ENCODE assay signal across 13 mouse cellular contexts in genomic region chr2:153559613-153560152, GRCm38 (mm10). TPM values are rescaled to one million over a fixed set of nuclear protein-coding genes. Genes with fewer than 3 reads are reported as not detected.
A peak's percentile ranks its signal among the peaks of the same experiment; 100 is the strongest.
DNase-seq lines count a peak whose midpoint lies in the region; ATAC-seq lines count a peak whose summit lies in the region.
"Had no signal": no experiment of that assay in that cellular context is flagged by ENCODE, and none has a peak within 500 bp of the region (broad histone marks: within the 10 kb centered on the region; RNA-seq: fewer than 3 reads in every experiment).

No protein-coding gene starts in this region.

- no peak overlapping the region for H3K9ac ChIP-seq in heart, embryonic 14.5 days (ENCODE audit: low read length)
- H3K9ac ChIP-seq in neural tube, embryonic 13.5 days, result no peak overlapping the region
- no peak overlapping the region for H3K9ac ChIP-seq in neural tube, embryonic 15.5 days (replicated peaks)
- H3K9ac ChIP-seq: hindbrain, embryonic 12.5 days had no signal

- no peak overlapping the region for H3K4me2 ChIP-seq in heart, embryonic 14.5 days (ENCODE audit: low read length)
- no peak overlapping the region for H3K4me2 ChIP-seq in neural tube, embryonic 13.5 days
- no peak overlapping the region for H3K4me2 ChIP-seq in neural tube, embryonic 15.5 days

- H3K27me3 ChIP-seq in heart, embryonic 14.5 days (ENCODE audit: control insufficient read depth, insufficient read depth, low read length), result no peaks in the 10 kb centered on the region
- peaks cover 5% of the 10 kb centered on the region; the same call in 1 of the 2 replicates for H3K27me3 ChIP-seq in neural tube, embryonic 13.5 days
- no peaks in the 10 kb centered on the region for H3K27me3 ChIP-seq in neural tube, embryonic 15.5 days (replicated peaks)

- H3K79me2 ChIP-seq in macrophage (ENCODE audit: inconsistent target), result no peaks in the 10 kb centered on the region

- H3K27ac ChIP-seq in heart, embryonic 14.5 days (replicated peaks in 1 of 2; ENCODE audit: control insufficient read depth in 1 of 2, insufficient read depth in 1 of 2, low read depth in 2 of 2, low read length in 2 of 2), result peak overlapping the region; percentile 98 to 100; a peak in 3 of 4 replicates
- 0 out of 2 replicates have a peak overlapping the region, but pooled peaks have one; percentile 23 for H3K27ac ChIP-seq in neural tube, embryonic 13.5 days (replicated peaks)
- no peak overlapping the region for H3K27ac ChIP-seq in neural tube, embryonic 15.5 days (replicated peaks)
- H3K27ac ChIP-seq in macrophage, result peak overlapping the region; percentile 10; the same call in 1 of the 2 replicates

- ATAC-seq in heart, embryonic 14.5 days (ENCODE audit: insufficient number of reproducible peaks, insufficient read depth, low FRiP score, low read depth), result no peak
- ATAC-seq in neural tube, embryonic 13.5 days (ENCODE audit: low read depth), result no peak
- no peak for ATAC-seq in neural tube, embryonic 15.5 days (ENCODE audit: low FRiP score)

- H3K9me3 ChIP-seq in heart, embryonic 14.5 days (ENCODE audit: control insufficient read depth, low read length), result no peaks in the 10 kb centered on the region
- H3K9me3 ChIP-seq in neural tube, embryonic 13.5 days, result no peaks in the 10 kb centered on the region
- H3K9me3 ChIP-seq in neural tube, embryonic 15.5 days (replicated peaks), result no peaks in the 10 kb centered on the region
- H3K9me3 ChIP-seq: hindbrain, embryonic 12.5 days had no signal

- peak; percentile 65 to 75 for DNase-seq in cerebellum, postnatal 14 days
- no peak for DNase-seq in cerebellum, postnatal 36 days
- no peak for DNase-seq in heart, adult 8-10 months (ENCODE audit: low spot score)
- DNase-seq in gastrocnemius, postnatal 25 days, result no peak
- DNase-seq: adrenal gland, adult 8-10 months; gastrocnemius, postnatal 10 days; kidney, postnatal 25 days; spleen, adult 18-20 months had no signal

- WGBS in heart, embryonic 14.5 days, result 53% methylated on average over 8 of the region's 8 CpGs
- WGBS in neural tube, embryonic 13.5 days, result 53% methylated on average over 8 of the region's 8 CpGs
- 47% methylated on average over 8 of the region's 8 CpGs for WGBS in neural tube, embryonic 15.5 days
- WGBS in macrophage (ENCODE audit: missing documents), result 89% methylated on average over 8 of the region's 8 CpGs

- no peaks in the 10 kb centered on the region for H3K36me3 ChIP-seq in heart, embryonic 14.5 days (ENCODE audit: control insufficient read depth, insufficient read depth, low read length)
- no peaks in the 10 kb centered on the region for H3K36me3 ChIP-seq in neural tube, embryonic 13.5 days
- H3K36me3 ChIP-seq in neural tube, embryonic 15.5 days, result no peaks in the 10 kb centered on the region
- H3K36me3 ChIP-seq in macrophage (ENCODE audit: inconsistent target), result no peaks in the 10 kb centered on the region
- H3K36me3 ChIP-seq: hindbrain, embryonic 12.5 days had no signal

- peaks cover 33 to 41% of the 10 kb centered on the region in 2 experiments for H3K4me1 ChIP-seq in heart, embryonic 14.5 days (ENCODE audit: control insufficient read depth in 2 of 2, insufficient read depth in 2 of 2, low read length in 2 of 2)
- H3K4me1 ChIP-seq in neural tube, embryonic 13.5 days (replicated peaks), result peaks cover 30% of the 10 kb centered on the region
- H3K4me1 ChIP-seq in neural tube, embryonic 15.5 days, result peaks cover 25% of the 10 kb centered on the region

- no peak overlapping the region for H3K4me3 ChIP-seq in heart, embryonic 14.5 days (ENCODE audit: control insufficient read depth in 1 of 2, insufficient read depth in 1 of 2, low read depth in 1 of 2, low read length in 2 of 2)
- no peak overlapping the region for H3K4me3 ChIP-seq in neural tube, embryonic 13.5 days
- no peak overlapping the region for H3K4me3 ChIP-seq in neural tube, embryonic 15.5 days (replicated peaks)
- no peak overlapping the region for H3K4me3 ChIP-seq in macrophage (ENCODE audit: inconsistent target)
- H3K4me3 ChIP-seq: hindbrain, embryonic 12.5 days had no signal

RNA-seq across cellular contexts. Expression of gene Nol4l, which starts 29.9 kb away (rescaled TPM):
- polyA plus RNA-seq in heart, embryonic 14.5 days (2014; fragmentation: Nextera tagmentation; extraction: Ambion mirVana), result 10.0 and 12.6 TPM in 2 replicates
- 1 to 10 TPM; 2.2 to 3.6 (median 3.0) TPM for total RNA-seq in heart, adult 8-10 months (2022)
- polyA plus RNA-seq in neural tube, embryonic 13.5 days (2015; fragmentation: Nextera tagmentation; extraction: Ambion mirVana), result 40.8 and 43.3 TPM in 2 replicates
- polyA plus RNA-seq in neural tube, embryonic 15.5 days (2015; fragmentation: Nextera tagmentation; extraction: Ambion mirVana), result 31.4 and 36.1 TPM in 2 replicates
- total RNA-seq in macrophage (2018; cell fraction: chromatin; rRNA removed), result 10 to 100 TPM in 20 of 26 experiments, 1 to 10 TPM in 6; 5.5 to 37.0 (median 24.0) TPM
- 10 to 100 TPM in 9 of 26 experiments, 1 to 10 TPM in 17; 4.3 to 12.1 (median 9.4) TPM for total RNA-seq in macrophage (2018; cell fraction: cytosol; rRNA removed)
- total RNA-seq in macrophage (2018; cell fraction: nucleus; rRNA removed), result 10 to 100 TPM in 22 of 26 experiments, 1 to 10 TPM in 4; 7.2 to 31.3 (median 23.5) TPM
- polyA plus RNA-seq in macrophage (2018), result 5.3 to 6.8 TPM (median 5.8 TPM) in 3 replicates
- 1 to 10 TPM; 1.4 to 1.6 TPM for total RNA-seq in gastrocnemius, postnatal 25 days (2021)

Comparison
In these comparisons a context has a peak if more than half of its experiments do, and no peak if none do; other contexts are left out.
1. DNase-seq: peak in cerebellum, postnatal 14 days (2 of 2); none in cerebellum, postnatal 36 days (0 of 2), heart, adult 8-10 months (single experiment) and gastrocnemius, postnatal 25 days (single experiment).